Mouse (Mus musculus) layer of hippocampus, adult 2 months (tissue): Measurements from ENCODE around the gene Gmppa. TPM values are rescaled to one million over a fixed set of nuclear protein-coding genes. Genes with fewer than 3 reads are reported as not detected.

Experiments
- DNase-seq, 2 experiments: peaks; one replicate each; pipeline ENCODE4 v3.0.0; 2022; ENCODE audit warnings: low spot score in 2 of 2
- H3K27ac ChIP-seq: fragments of 200-600 bp; 2 replicates; pipeline ENCODE4 v1.8.1; 2022
- H3K4me3 ChIP-seq: fragments of 200-600 bp; 2 replicates; pipeline ENCODE4 v1.8.1; 2022; ENCODE audit warnings: mild to moderate bottlenecking
- CTCF ChIP-seq: fragments of 200-600 bp; conservative IDR thresholded peaks from 2 replicates; pipeline ENCODE4 v1.8.1; 2022; ENCODE audit warnings: antibody characterized with exemption, mild to moderate bottlenecking, moderate library complexity
- long read RNA-seq, 2 experiments: library from polyadenylated mRNA; stranded (forward); transcript quantifications; one replicate each; pipeline ENCODE4 v2.0.0; 2021; ENCODE audit warnings: borderline mapping rate in 2 of 2
- total RNA-seq, 2 experiments: library from RNA; stranded (reverse); gene quantifications; 2 replicates each; pipeline ENCODE4 v1.2.3; 2021

The Gmppa gene
- 10 to 100 TPM; 72.9 to 76.0 TPM for total RNA-seq
- long read RNA-seq, experiment 1, transcript Gmppa-201 (13 exons, 1,539 nt) = major isoform, 10 of 25 reads
- long read RNA-seq, experiment 1, partial matches to known transcripts = 3 of 25 reads
- long read RNA-seq, experiment 1, other reads (novel, unspliced or antisense) = 10 of 25 reads
- long read RNA-seq, experiment 2, transcript Gmppa-201 (13 exons, 1,539 nt) = major isoform, 5 of 30 reads
- long read RNA-seq, experiment 2, partial matches to known transcripts = 11 of 30 reads
- long read RNA-seq, experiment 2, other reads (novel, unspliced or antisense) = 11 of 30 reads

- TF ChIP-seq CTCF = no peak
- Histone ChIP-seq H3K27ac (peak within 1 kb of the TSS; percentile 91), H3K4me3 (peak within 1 kb of the TSS; percentile 88)
- DNase-seq = peak; percentile 81 to 87
These were observed at the start of gene Gmppa for GRCm38 (mm10) chr1:75435475-75436328. Gene Gmppa (plus strand): TSS chr1:75435930.

GRCm38 (mm10) chr1:75386149-75386548 is 49.6 kb upstream of the Gmppa start:
- TF ChIP-seq CTCF = no peak
- peak overlapping the region; percentile 54 for H3K4me3 ChIP-seq
- DNase-seq = peak; percentile 47 to 58
- peak overlapping the region; percentile 98 for H3K27ac ChIP-seq

GRCm38 (mm10) chr1:75387469-75387928 is 48.2 kb upstream of the Gmppa start:
- peak overlapping the region; percentile 98 for H3K27ac ChIP-seq
- TF ChIP-seq CTCF = no peak
- no peak for DNase-seq
- peak overlapping the region; percentile 54 for H3K4me3 ChIP-seq

- peak overlapping the region; percentile 98 for H3K27ac ChIP-seq
- no peak for DNase-seq
These were observed 47.5 kb upstream of the Gmppa start for GRCm38 (mm10) chr1:75387929-75388897.

GRCm38 (mm10) chr1:75388898-75389515 is 46.7 kb upstream of the Gmppa start:
- no peak for DNase-seq
- H3K4me3 ChIP-seq = peak overlapping the region; percentile 54
- no peak for TF ChIP-seq CTCF
- peak overlapping the region; percentile 98 for H3K27ac ChIP-seq

More at GRCm38 (mm10) chr1:75387929-75388897, 47.5 kb upstream of the Gmppa start:
- peak overlapping the region; percentile 54 for H3K4me3 ChIP-seq
- peak; percentile 37; the same call in 1 of the 2 replicates for TF ChIP-seq CTCF

- peak; percentile 50 to 59 for DNase-seq
- H3K27ac ChIP-seq = peak overlapping the region; percentile 74
- H3K4me3 ChIP-seq = peak overlapping the region; percentile 20
- no peak for TF ChIP-seq CTCF
These were observed 42.6 kb upstream of the Gmppa start for GRCm38 (mm10) chr1:75393139-75393538.

- no peak for DNase-seq
- TF ChIP-seq CTCF = no peak
- peak overlapping the region; percentile 74 for H3K27ac ChIP-seq
- H3K4me3 ChIP-seq = peak overlapping the region; percentile 2; the same call in 1 of the 2 replicates
These were observed 41.9 kb upstream of the Gmppa start for GRCm38 (mm10) chr1:75393846-75394245.

GRCm38 (mm10) chr1:75398761-75399402 is 36.8 kb upstream of the Gmppa start:
- peak; percentile 84 for TF ChIP-seq CTCF
- Histone ChIP-seq H3K4me3 (no peak overlapping the region), H3K27ac (peak overlapping the region; percentile 73)
- DNase-seq = peak in 1 of 2 experiments; percentile 56

- TF ChIP-seq CTCF = no peak
- DNase-seq = peak in 1 of 2 experiments; percentile 52
- Histone ChIP-seq H3K27ac (peak overlapping the region; percentile 73), H3K4me3 (no peak overlapping the region)
These were observed 35.8 kb upstream of the Gmppa start for GRCm38 (mm10) chr1:75399755-75400492.

GRCm38 (mm10) chr1:75400493-75401115 is 35.1 kb upstream of the Gmppa start:
- Histone ChIP-seq H3K27ac (peak overlapping the region; percentile 73; the same call in 1 of the 2 replicates), H3K4me3 (no peak overlapping the region)
- DNase-seq = no peak
- TF ChIP-seq CTCF = no peak
